Mouse (Mus musculus) left cerebral cortex, postnatal 36 days (tissue): ENCODE data around the gene Fam171b. TPM values are rescaled to one million over a fixed set of nuclear protein-coding genes. Genes with fewer than 3 reads are reported as not detected.
A peak's percentile ranks its signal among the peaks of the same experiment; 100 is the strongest.

Experiments
- DNase-seq, 2 experiments: peaks; one replicate each; pipeline ENCODE4 v3.0.0; 2021 to 2022; ENCODE audit warnings: low spot score in 2 of 2, mixed read lengths in 1 of 2
- intact Hi-C: fragments of 180-260 bp; cut with DNase I; formaldehyde crosslinking; loops from one replicate; pipeline ENCODE4 v1.15.1; 2025
- total RNA-seq, 2 experiments: library from RNA; stranded (reverse); gene quantifications; 2 replicates each; pipeline ENCODE4 v1.2.3; 2021

Fam171b gene
- total RNA-seq: 100 to 1,000 TPM; 211 to 218 TPM

GRCm38 (mm10) chr2:83812483-83813272, at the start of gene Fam171b:
Fam171b (plus strand) TSS chr2:83812636.
- intact Hi-C loops: loop anchor here (2.0 to 5.0 kb wide), 2 partner anchors 35 to 88 kb away; partner anchors contain the start of gene Itgav

GRCm38 (mm10) chr2:83766058-83766457, 46.4 kb upstream of the Fam171b start:
- DNase-seq: no peak
- intact Hi-C loops: no loop called here

More at GRCm38 (mm10) chr2:83812483-83813272, at the start of gene Fam171b:
- peak; percentile 85 to 92 for DNase-seq

GRCm38 (mm10) chr2:83766878-83767277, 45.6 kb upstream of the Fam171b start:
- DNase-seq: no peak
- intact Hi-C loops: no loop called here

GRCm38 (mm10) chr2:83768311-83769047, 44.0 kb upstream of the Fam171b start:
- DNase-seq: no peak
- intact Hi-C loops: no loop called here

GRCm38 (mm10) chr2:83771155-83771812, 41.2 kb upstream of the Fam171b start:
- intact Hi-C loops: loop anchor here (5.0 kb wide), 2 partner anchors 49 to 109 kb away; partner anchors contain the start of gene Itgav
- peak; percentile 58 to 62 for DNase-seq

- intact Hi-C loops: no loop called here
- no peak for DNase-seq
Observed at GRCm38 (mm10) chr2:83791330-83792073, 20.9 kb upstream of the Fam171b start.

GRCm38 (mm10) chr2:83792102-83792501, 20.3 kb upstream of the Fam171b start:
- DNase-seq: no peak
- intact Hi-C loops: no loop called here

- DNase-seq: no peak
- intact Hi-C loops: no loop called here
Observed at GRCm38 (mm10) chr2:83795766-83796165, 16.7 kb upstream of the Fam171b start.

GRCm38 (mm10) chr2:83797902-83798497, 14.4 kb upstream of the Fam171b start:
- DNase-seq: no peak
- intact Hi-C loops: no loop called here

- intact Hi-C loops: loop anchor here (2.0 to 5.0 kb wide), 2 partner anchors 34 to 89 kb away; partner anchors contain the start of gene Itgav
- DNase-seq: peak; percentile 51
Observed at GRCm38 (mm10) chr2:83813273-83813892, 947 bp downstream of the Fam171b start.

GRCm38 (mm10) chr2:83814009-83814408, 1.6 kb downstream of the Fam171b start:
- DNase-seq: peak; percentile 54 to 61
- intact Hi-C loops: loop anchor here (5.0 kb wide), 1 partner anchor 33 kb away; no protein-coding TSS in a partner anchor

- no peak for DNase-seq
- intact Hi-C loops: no loop called here
Observed at GRCm38 (mm10) chr2:83816147-83816546, 3.7 kb downstream of the Fam171b start.

- no peak for DNase-seq
- intact Hi-C loops: no loop called here
Observed at GRCm38 (mm10) chr2:83825161-83825560, 12.7 kb downstream of the Fam171b start.

- intact Hi-C loops: no loop called here
Observed at GRCm38 (mm10) chr2:83828895-83829539, 16.6 kb downstream of the Fam171b start.

GRCm38 (mm10) chr2:83832903-83833302, 20.5 kb downstream of the Fam171b start:
- intact Hi-C loops: no loop called here
- no peak for DNase-seq

More at GRCm38 (mm10) chr2:83828895-83829539, 16.6 kb downstream of the Fam171b start:
- DNase-seq: no peak

GRCm38 (mm10) chr2:83835313-83836070, 23.1 kb downstream of the Fam171b start:
- DNase-seq: no peak
- intact Hi-C loops: no loop called here

GRCm38 (mm10) chr2:83848495-83848894, 36.1 kb downstream of the Fam171b start:
- no peak for DNase-seq
- intact Hi-C loops: loop anchor here (5.0 kb wide), 1 partner anchor 36 kb away; the partner anchor contains the start of gene Fam171b
